Mouse (Mus musculus): ENCODE measurements around the gene LTO1.

The LTO1 gene

DNA sequence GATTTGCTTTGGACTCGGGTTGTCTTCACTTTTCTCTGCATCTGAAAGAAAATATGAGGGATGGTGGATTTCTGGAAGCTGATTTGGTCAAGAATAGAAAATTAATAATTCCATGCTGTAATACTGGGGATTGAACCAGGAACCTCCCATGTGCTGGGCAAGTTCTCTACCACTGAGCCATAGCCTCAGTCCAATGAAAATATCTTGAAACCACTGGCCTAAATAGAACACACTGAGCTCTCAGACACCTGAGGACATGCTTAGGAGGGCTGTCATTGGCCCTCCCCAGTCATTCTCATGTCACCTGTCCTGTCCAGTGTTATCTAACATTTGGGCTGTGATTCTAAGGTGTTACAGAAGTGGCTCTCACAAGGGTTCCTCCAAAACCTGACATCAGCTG is 3.8 kb upstream of the LTO1 start:
- no peak for DNase-seq

DNA sequence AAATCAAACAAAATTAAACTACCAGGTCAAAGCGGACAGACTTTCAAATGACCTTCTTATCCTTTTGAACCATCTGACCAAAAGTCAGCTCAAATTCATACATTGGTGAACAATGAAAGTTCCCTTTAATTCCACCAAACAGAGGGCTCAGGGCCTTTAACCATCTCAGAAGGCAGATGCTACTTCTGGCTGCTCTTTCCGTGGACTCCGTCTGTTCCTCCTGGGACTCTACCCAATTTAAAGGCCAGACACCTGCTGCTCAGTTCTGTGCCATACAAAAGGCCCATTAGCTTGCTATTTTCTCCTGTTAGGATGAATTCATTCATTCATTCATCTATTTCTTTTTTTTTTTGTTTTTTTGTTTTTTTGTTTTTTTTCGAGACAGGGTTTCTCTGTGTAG is 2.0 kb upstream of the LTO1 start:
- DNase-seq: no peak

- no peak for DNase-seq
These were observed 478 bp upstream of the LTO1 start for GRCm38 (mm10) chr7:144914296-144914947.

DNA sequence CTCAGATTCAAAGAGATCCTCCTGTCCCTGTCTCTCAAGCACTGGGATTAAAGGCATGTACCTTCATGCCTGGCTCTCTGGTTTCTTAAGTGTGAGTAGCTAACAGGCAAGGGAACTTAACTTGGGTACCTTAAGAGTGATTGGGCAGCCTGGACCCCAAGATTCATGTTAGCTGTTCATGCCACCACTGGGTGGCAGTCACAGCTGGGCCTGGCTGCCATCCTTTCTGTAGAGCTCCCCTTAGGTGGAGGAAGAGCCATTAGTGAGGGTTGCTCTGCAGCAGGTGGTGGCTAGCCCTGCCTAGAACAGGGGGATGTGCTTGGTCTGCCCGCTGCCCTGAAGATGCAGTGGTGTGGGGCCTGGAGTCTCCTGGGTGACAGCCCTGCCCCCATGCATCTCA is 3.9 kb downstream of the LTO1 start:
- no peak for DNase-seq

GRCm38 (mm10) chr7:144927591-144927990 is 12.7 kb downstream of the LTO1 start:
- no peak for DNase-seq

- DNase-seq: no peak
These were observed 13.3 kb downstream of the LTO1 start for GRCm38 (mm10) chr7:144928009-144928888.

GRCm38 (mm10) chr7:144928889-144929210 is 13.9 kb downstream of the LTO1 start:
- DNase-seq: no peak

DNA sequence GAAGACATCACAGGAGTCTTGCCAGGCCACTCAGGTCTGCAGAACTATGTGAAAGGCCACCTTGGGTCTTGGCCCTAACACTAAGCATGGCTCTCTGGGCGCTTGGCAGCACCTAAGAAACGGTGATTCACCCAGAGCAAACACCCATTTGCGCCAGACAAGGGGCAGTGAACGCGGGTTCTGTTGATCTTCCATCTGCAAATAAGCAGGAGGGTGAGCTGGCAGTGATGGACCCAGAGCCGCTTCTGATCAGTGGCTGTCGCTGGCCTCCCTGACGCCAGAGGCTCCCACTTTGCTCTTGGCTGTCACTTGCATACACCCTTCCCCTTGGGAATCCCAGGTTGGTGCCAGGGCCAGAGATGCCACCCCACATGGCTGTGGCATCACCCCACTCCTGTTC is 14.6 kb downstream of the LTO1 start:
- no peak for DNase-seq

GRCm38 (mm10) chr7:144929931-144930330 is 15.0 kb downstream of the LTO1 start:
- DNase-seq: no peak

- DNase-seq: no peak
These were observed 16.9 kb downstream of the LTO1 start for GRCm38 (mm10) chr7:144931778-144932177.

- no peak for DNase-seq
These were observed 17.6 kb downstream of the LTO1 start for GRCm38 (mm10) chr7:144932389-144932937.

- DNase-seq: no peak
These were observed 18.4 kb downstream of the LTO1 start for GRCm38 (mm10) chr7:144933336-144933735.

DNA sequence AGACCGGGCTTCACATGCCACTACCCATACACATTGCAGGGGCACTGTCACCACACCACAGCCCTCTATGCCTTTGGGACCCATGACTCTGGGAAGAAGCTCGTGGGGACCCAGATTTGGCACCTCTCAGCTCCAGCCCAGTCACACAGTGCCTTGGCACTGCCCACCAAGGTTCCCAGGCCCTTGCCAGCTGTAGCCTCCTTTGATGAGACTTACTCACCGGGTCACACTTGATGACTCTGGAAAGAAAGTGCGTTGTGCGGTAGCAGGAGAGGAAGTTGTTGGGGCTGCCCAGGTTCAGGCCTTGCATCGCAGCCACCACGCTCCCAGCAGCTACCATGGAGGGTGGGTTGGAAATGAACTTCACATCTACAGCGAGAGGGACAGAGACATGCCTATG is 18.9 kb downstream of the LTO1 start:
- no peak for DNase-seq

- no peak for DNase-seq
These were observed 20.0 kb downstream of the LTO1 start for GRCm38 (mm10) chr7:144934901-144935300.

DNA sequence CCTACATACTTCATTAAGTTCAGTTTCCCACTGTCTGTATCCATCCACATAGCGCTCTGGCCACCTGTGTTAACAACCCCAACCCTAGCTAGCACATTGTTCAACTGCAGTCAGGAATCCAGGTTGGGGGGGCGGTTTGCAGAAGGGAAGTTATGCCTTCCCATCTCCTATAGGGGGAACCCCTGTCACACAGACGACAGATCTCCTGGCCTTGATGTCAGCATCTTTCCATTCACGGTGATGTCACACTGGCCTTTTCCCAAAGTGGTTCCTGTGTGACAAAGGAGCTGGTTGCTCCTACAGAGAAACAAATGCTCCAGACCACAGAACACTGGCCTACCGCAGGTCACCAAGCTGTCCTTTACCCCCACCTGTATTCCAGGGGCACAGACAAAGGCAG is 20.7 kb downstream of the LTO1 start:
- DNase-seq: no peak

GRCm38 (mm10) chr7:144936311-144936880 is 21.5 kb downstream of the LTO1 start:
- no peak for DNase-seq

DNA sequence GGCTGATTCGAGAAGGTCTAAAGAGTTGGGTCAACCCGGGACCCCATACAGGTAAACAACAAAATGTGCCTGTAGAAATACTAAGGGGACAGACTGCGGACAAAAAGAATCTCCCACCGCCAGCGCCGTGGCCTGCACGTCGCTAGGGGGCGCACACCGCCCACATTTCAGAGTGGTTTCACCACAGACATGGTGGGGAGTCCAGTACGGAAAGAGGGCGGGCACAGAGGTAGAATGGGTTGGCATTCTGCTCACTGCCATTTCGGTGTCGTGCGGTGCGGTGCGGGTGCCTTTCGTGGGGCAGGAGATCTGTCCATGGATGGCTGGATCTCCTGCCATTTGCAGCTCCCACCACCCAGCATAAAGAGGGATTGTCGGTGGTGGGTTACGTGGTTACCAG is 22.6 kb downstream of the LTO1 start:
- peak; percentile 73 to 85 for DNase-seq

- no peak for DNase-seq
These were observed 23.1 kb downstream of the LTO1 start for GRCm38 (mm10) chr7:144937899-144938517.

DNA sequence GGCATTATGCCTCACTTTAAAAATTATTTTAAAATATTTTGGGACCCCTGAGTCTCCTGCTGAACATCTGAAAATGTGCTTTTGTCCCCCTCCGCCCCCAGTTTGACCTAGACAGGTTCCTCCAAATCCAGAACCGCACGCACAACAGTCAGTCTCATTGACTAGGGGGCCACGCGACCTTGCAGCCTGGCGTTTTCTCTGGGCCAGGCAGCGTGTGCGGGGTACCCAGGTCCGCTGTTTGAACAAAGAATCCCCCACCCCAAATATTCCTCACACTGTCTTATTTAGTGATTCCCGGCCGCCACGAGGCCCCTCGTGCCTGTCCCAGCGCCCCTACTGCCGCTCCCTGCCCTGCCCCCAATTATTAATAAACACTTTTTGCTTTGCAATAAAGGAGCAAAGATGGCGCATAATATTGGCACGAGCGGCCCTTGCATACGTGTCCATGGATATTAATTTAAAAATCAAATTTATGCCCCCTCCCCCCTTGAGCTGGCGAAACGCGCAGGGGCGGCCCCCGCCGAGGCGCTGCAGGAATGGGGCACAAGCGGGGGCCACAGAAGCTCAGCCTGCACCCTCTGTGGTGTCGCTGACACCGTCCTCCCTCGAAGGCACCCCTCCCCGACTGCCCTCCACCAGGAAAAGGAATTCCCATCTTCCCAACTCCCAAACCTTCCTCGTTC is 23.9 kb downstream of the LTO1 start:
- no peak for DNase-seq

DNA sequence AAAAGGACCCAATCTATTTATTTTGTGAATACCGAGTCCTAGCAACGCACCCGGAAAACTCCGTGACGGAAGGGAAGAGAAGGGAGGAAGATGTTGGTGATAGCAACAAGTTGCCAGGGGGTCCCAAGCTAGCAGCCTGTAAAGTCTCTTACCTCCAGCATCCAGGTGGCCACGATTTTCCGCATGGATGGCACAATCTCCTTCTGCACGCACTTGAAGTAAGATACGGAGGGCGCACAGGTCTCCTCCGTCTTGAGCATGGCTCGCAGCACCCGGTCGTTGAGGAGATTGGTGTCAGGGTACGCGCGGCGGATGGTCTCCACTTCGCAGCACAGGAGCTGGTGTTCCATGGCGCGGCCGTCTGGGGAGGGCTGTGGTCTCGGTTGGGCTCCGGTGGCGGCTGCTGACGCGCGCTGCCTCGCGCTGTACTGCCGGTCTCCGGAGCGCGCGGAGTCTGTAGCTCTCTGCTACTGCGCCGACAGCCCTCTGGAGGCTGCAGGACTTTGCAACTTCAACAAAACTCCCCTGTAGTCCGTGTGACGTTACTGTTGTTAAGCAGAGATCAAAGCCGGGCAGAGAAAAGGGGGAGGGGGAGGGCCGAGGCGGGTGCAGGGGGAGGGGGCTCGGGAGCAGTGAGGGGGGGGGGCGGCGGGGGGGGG is 24.6 kb downstream of the LTO1 start, which contains the start of gene Ccnd1:
Gene Ccnd1 (minus strand): TSS at position 582 of the 659 bp plus-strand sequence.
- no peak for DNase-seq

GRCm38 (mm10) chr7:144940003-144940571 is 25.2 kb downstream of the LTO1 start:
- no peak for DNase-seq

DNA sequence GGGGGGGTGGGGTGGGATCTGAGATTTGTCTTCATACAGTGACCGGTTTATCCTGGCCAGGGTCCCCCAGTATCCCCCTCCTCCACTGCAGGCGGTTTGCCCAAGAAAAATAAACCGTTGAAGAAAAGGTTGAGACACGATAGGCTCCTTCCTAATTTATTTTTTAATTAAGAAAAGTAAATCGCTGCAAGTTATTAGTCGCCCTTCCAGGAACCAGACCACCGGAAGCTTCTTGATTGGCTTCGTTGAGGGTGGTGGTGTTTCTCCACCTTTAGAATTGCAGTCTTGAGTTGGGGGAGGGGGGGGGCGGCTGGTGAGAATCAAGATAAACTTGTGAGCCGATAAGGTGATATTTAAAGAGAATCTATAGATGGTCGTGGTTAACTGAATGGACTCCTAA is 25.7 kb downstream of the LTO1 start:
- DNase-seq: no peak
